Mouse (Mus musculus) c-Kit-negative CD71-positive TER-119-positive erythroid progenitor cells, embryonic 14.5 days (primary cell): ENCODE data around the gene Cenpb.
A peak's percentile ranks its signal among the peaks of the same experiment; 100 is the strongest.

Experiments used
- DNase-seq: peaks from one replicate; pipeline ENCODE4 v3.0.0-alpha.2; 2013; ENCODE audit warnings: low read depth, low spot score

Gene Cenpb

GRCm38 (mm10) chr2:131139287-131139686, 40.6 kb downstream of the Cenpb start:
- DNase-seq = no peak

DNA sequence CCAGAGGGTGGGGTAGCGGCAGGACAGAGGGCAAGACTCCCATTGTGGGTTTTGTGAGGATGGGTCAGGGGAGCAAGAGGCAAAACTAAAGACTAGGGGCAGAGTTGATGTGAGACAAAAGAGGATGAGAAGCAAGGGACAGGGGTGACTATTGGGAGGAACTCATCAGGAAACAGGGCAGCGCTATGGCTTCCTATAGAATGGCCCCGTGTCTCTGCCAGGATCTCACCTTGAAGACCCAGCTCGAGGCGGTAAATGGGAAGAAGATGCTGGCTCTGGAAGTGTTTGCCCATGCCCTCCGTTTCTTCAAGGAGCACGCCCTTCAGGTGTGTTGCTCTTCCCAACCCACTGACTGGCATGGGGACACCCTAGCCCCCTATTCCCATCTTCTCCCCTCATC, 41.1 kb downstream of the Cenpb start:
- no peak for DNase-seq

DNA sequence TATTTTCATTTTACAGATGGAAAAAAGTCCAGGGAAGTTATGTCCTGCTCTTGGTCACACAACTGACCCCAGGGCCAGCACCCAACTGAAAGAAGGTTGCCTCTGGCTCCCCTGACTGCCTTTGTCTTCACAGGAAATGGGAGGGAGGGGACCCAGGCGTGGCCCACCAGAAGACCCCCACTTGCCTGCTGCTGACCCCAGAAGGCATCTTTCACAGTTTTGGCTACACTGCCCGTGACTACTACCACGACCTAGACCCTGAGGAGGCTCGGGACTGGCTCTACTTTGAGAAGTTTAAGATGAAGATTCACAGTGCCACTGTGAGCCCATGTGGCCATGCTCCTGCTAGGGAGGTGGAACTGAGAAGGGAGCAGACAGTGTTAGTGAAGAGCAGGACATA, 41.6 kb downstream of the Cenpb start:
- no peak for DNase-seq

- peak; percentile 87 for DNase-seq
Measured at GRCm38 (mm10) chr2:131135521-131136139, 44.2 kb downstream of the Cenpb start.

DNA sequence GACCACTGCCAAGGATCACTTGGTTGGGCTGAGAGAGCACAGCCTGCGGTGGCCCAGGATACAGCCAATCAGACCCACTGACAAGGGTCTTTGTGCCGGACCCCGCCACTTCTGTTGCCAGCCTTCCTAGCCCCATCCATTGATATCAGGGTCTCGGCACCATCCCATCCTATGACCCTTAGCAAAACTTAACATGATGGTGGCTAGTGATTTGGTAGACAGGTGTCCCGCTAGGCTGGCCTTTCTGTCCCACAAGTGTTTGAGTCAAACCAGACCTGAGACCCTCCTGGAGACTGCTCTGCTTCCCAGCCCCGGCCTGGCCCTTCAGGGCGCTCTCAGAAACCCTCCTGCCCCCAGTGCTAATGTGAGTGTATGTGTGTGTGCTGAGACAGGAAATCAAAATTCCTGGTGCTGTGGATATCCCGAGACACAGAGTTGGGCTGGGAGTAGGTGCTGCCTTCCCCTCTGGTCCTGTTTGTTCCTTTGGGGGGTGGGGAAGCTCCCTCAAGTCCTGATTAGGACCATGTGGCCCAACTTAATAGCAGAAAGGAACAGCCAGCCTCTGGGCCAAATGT, 45.0 kb downstream of the Cenpb start:
- DNase-seq = no peak

GRCm38 (mm10) chr2:131134381-131134780, 45.5 kb downstream of the Cenpb start:
- no peak for DNase-seq

- DNase-seq = no peak
Measured at GRCm38 (mm10) chr2:131132930-131133547, 46.8 kb downstream of the Cenpb start, which contains the start of gene Gm11037. Gene Gm11037, plus strand, starts transcription at chr2:131133497.

DNA sequence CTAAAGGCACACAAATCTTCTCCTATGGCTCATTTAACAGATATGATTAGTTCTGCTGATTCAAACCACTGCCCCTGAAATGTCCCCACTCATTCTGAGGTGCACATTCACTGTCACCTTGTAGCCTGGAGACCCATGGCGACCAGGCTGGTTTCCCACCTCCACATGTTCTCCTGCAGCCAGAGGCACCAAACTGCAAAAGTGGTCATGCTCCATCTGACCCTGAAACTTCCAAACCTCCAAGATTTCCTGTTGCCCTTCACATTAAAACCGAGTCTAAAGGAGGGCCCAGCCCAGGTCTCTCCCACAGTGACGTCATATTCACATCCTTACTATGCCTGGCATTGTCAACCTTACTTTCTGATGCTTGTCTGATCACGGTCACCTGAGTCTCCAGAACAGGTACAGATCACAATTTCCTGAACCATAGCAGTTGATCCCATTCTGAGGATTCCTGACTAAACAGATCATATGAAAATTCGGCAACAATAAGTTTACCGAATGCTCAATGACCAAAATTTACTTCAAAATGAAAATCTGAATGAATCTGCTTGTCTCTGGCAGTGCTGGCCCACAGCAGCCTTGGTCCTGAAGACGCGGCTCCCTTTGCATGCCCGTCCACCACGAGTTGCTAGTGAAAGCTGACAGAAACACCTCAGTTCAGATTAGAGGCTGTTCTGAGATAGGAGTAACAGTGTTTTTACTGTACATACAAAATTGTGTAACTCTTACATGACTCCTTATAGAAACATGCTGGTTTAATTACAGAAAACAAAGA, 47.6 kb downstream of the Cenpb start:
- DNase-seq = no peak

DNA sequence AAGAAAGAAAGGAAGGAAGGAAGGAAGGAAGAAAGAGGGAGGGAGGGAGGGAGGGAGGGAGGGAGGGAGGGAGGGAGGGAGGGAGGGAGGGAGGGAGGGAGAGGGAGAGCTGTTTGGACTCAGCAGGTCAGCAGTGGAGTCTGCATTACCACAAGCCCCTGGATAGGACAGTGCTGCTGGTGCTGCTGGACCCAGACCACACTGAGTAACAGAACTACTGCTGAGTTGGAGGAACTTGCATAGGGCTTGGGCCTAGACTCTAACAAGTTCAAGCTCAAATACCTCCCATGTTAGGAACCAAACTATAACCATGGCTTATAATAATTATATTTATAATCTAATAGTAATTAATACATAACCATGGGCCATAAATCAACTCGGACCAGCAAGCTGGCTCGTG, 49.0 kb downstream of the Cenpb start:
- no peak for DNase-seq

DNA sequence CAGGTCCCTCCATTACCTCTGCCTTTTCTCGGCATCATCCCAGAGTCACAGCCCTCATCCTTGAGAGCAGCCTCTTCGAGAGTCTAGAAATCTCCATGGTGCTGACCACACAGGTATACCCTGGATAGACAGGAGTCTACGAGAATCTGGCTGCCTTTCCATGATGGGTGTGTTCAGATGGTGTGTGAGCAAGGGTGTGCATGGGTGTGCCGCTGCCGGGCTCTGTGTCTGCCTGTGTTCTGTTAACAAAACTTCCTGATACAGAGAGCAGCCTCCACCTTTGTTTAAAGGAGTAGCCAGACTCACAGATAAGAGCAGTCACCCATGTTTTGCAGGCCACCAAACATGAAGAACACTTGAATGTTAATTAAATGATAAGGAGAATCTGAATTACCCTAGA, 50.0 kb downstream of the Cenpb start:
- DNase-seq = peak; percentile 54

DNA sequence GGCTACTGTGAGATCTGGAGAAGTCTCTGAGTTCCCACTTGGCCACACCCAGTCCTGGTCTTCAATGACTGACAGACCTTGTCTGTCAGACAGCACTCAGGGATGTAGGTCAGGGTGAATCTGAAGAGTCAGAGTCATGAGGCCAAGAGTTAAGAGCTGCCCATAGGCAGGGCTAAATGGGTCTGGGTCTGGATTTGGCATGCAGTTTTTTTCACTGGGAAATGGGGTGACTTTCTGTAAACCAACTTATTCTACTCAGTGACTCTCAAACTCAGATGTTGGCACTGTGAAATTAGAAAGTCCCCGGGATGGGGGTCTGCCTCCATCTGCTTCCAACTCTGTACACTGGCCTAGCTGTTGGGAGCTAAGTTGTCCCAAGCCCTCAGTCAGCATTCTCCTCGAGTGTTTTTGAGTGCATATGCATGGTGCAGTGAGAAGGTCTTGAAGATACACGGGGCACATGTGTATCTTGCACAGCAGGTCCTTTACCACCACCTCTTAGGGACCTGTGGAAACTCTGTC, 51.2 kb downstream of the Cenpb start:
- DNase-seq = no peak

DNA sequence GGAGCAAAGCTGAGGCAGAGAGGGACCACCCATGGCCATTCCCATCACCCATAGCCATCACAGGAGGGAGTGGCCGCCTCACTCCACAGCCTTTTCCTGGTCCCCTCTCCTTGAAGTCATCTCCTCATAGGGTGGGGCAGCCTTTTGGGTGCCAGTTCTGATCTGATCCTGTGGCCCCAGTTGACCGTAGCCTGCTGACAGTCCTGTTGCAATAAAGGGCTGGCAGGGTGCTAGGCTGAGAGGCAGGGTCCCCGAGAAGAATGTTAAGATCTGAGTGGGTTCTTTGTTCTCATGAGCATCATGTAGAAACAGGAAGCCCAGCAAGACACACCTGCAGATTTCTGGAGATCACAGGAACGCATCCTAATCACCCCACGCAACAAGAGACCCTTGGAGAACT, 51.7 kb downstream of the Cenpb start:
- no peak for DNase-seq

GRCm38 (mm10) chr2:131127161-131127730, 52.6 kb downstream of the Cenpb start, which contains the start of gene Hspa12b:
Gene Hspa12b, plus strand, starts transcription at chr2:131127280.
- DNase-seq = no peak

- DNase-seq = no peak
Measured at GRCm38 (mm10) chr2:131125964-131126815, 53.7 kb downstream of the Cenpb start.
